Mouse (Mus musculus) bone marrow, adult 2 months (tissue): ENCODE measurements around the gene Tmem87a.

Experiments
- CTCF ChIP-seq: fragments of 200-500 bp; IDR thresholded peaks from 2 replicates; pipeline ENCODE4 v1.5.1; 2011; ENCODE audit warnings: low read length, control low read depth; ENCODE audit not compliant: control insufficient read depth, insufficient read depth
- POLR2A ChIP-seq: fragments of 200-500 bp; IDR thresholded peaks from 2 replicates; pipeline ENCODE4 v1.6.1; 2011; ENCODE audit warnings: low read depth, mild to moderate bottlenecking, control low read depth, low read length, borderline replicate concordance; ENCODE audit not compliant: control insufficient read depth

DNA sequence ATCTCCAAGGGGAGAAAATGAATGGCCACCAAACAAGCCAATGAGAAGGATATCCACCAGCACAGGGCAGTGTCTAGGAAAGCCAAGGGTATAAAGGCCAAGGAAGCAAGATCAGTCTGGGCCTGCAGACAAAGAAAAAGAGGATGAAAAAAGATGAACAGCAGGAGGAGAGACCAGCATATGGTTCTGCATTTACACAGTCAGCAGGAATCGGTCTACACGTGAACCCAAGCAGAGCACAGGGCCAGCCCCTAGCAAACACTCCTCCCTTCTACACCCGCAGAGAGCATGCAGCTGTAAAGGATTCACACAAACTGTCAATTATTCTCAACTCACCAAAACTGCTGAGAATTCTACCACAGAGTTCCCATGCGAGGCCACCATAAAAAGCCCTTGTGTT, 30.1 kb downstream of the Tmem87a start:
- no peak for TF ChIP-seq POLR2A
- no peak for TF ChIP-seq CTCF
